Mouse (Mus musculus) neural tube, embryonic 14.5 days (tissue): ENCODE measurements around the gene Piga. TPM values are rescaled to one million over a fixed set of nuclear protein-coding genes. Genes with fewer than 3 reads are reported as not detected.

Experiments
- ATAC-seq: fragments of 200-750 bp; cut with Nextera tagmentation; 2 replicates; pipeline ENCODE4 v1.8.0; 2017; ENCODE audit warnings: low read depth, mild to moderate bottlenecking, moderate TSS enrichment, moderate library complexity
- H3K27ac ChIP-seq: fragments of 300-500 bp; sonication (generic); 2 replicates; pipeline ENCODE4 v1.5.1; 2014; ENCODE audit warnings: low read depth, mild to moderate bottlenecking, control low read depth, low read length, moderate library complexity, mixed read lengths
- H3K27me3 ChIP-seq: fragments of 300-500 bp; sonication (generic); 2 replicates; pipeline ENCODE4 v1.6.1; 2014; ENCODE audit warnings: low read length; ENCODE audit not compliant: control insufficient read depth, insufficient read depth
- H3K36me3 ChIP-seq: fragments of 300-500 bp; sonication (generic); 2 replicates; pipeline ENCODE4 v1.6.1; 2014; ENCODE audit warnings: low read length, mixed read lengths; ENCODE audit not compliant: control insufficient read depth, insufficient read depth
- H3K4me1 ChIP-seq: fragments of 300-500 bp; sonication (generic); 2 replicates; pipeline ENCODE4 v1.6.1; 2014; ENCODE audit warnings: low read length; ENCODE audit not compliant: control insufficient read depth, insufficient read depth
- H3K4me2 ChIP-seq: fragments of 300-500 bp; sonication (generic); 2 replicates; pipeline ENCODE4 v1.6.1; 2014; ENCODE audit warnings: mild to moderate bottlenecking, low read depth, low read length, control low read depth
- H3K4me3 ChIP-seq: fragments of 300-500 bp; sonication (generic); 2 replicates; pipeline ENCODE4 v1.5.1; 2014; ENCODE audit warnings: low read depth, low read length, control low read depth, mixed read lengths
- H3K9ac ChIP-seq: fragments of 300-500 bp; sonication (generic); replicated peaks from 2 replicates; pipeline ENCODE4 v1.6.1; 2014; ENCODE audit warnings: low read depth, mild to moderate bottlenecking, control low read depth, low read length, mixed read lengths
- H3K9me3 ChIP-seq: fragments of 300-500 bp; sonication (generic); 2 replicates; pipeline ENCODE4 v1.6.1; 2016; ENCODE audit warnings: low read length; ENCODE audit not compliant: control insufficient read depth
- WGBS: fragments of 180-500 bp; shearing (Covaris S2); extraction: QIAGEN DNeasy Blood & Tissue Kit; methylation state at CpG from one replicate; pipeline ENCODE4 v1.1.7; 2014; 5-methylcytosine and 5-hydroxymethylcytosine counted together
- polyA plus RNA-seq: library from polyadenylated mRNA; unstranded; fragments of >200 nt; fragmentation: Nextera tagmentation; extraction: Ambion mirVana; gene quantifications from 2 replicates; pipeline ENCODE4 v1.2.1, GENCODE M21; 2014

Gene Piga
- polyA plus RNA-seq, 1 experiment from 2014 or later: 4.4 TPM

DNA sequence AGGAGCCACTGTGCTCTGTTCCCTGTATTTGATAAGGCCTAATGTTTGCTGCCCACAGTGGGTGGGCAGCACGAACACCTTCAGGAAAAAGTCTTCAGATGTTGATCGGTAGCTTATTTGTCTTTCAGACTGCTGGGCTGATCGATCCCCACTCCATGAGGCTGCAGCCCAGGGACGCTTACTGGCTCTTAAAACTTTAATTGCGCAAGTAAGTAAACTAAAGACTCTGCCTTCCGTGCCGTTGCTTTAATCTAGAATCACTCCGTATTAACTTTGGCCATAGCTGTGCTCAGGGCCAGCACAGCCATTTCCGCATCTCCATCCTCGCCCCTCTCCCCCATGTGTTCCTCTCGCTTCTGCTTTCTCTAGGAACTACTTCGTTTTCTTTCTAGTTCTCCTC lies 26.0 kb downstream of the Piga start:
- Histone ChIP-seq H3K36me3 (no peaks in the 10 kb centered on the region), H3K9me3 (no peaks in the 10 kb centered on the region), H3K9ac (no peak overlapping the region), H3K4me3 (no peak overlapping the region), H3K27ac (no peak overlapping the region), H3K27me3 (no peaks in the 10 kb centered on the region), H3K4me1 (no peaks in the 10 kb centered on the region), H3K4me2 (no peak overlapping the region)
- WGBS: 90% methylated on average over 12 of the region's 12 CpGs
- ATAC-seq: no peak

DNA sequence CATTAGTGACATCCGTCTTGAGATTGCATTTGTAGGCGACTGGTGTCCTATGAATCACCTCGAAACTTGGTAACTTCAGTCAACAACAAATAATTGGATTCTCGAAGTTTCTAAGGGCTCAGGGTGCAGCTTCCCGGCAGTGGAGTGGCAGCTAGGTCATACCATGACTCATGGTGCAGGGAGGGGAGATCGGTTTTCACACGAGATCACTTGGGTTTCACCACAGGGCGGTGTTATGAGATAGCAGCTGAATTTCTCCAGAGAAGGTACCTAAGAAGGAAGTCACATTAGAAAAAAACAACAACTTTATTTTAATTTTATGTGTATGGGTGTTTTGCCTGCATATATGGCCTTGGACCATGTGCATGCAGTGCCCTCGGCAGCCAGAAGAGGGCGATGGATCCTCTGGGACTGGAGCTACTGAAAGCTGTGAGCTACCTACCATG lies 26.5 kb downstream of the Piga start:
- WGBS: 89% methylated on average over 10 of the region's 10 CpGs
- H3K27ac ChIP-seq: no peak overlapping the region
- no peaks in the 10 kb centered on the region for H3K27me3 ChIP-seq
- no peak overlapping the region for H3K4me3 ChIP-seq
- no peak for ATAC-seq
- no peak overlapping the region for H3K4me2 ChIP-seq
- no peak overlapping the region for H3K9ac ChIP-seq
- no peaks in the 10 kb centered on the region for H3K4me1 ChIP-seq
- H3K36me3 ChIP-seq: no peaks in the 10 kb centered on the region
- H3K9me3 ChIP-seq: no peaks in the 10 kb centered on the region

DNA sequence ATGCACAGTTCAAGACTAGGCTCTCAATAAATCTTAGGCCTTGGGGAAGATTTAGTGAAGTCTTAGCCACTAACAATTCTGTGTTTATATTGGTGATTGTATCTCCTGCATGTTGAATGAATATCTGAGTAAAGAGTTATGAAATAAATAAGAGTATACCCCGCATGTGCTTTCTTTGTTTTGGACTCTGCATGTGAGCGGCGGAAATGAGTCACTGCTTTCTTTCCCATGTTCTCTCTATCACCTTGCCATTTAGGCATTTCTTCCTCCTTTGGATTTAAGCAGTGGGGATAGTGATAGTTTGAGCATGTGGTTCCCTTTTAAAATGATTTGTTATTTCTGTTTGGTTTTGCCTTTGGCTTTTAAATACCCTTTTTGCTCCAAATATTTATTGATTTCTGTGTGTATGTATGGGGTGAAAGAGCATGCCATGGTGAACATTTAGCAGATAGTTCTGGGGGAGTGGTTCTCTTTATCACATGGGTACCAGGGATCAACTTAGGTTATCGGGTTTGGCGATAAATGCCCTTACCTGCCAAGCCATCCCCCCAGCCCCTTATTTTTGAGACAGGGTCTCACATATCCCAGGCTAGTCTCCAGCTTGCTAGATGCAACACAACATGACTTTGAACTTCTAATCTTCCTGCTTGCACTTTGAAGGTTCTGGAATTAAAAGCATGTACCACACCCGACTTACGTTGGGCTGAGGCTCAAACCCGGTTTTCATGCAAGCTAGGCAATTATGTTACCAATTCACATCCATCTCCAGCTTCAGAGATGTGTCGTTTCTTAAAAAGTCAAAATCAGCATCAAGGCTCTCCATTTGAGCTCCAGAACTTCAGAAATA lies 27.5 kb downstream of the Piga start:
- no peaks in the 10 kb centered on the region for H3K36me3 ChIP-seq
- no peak overlapping the region for H3K4me3 ChIP-seq
- no peak overlapping the region for H3K27ac ChIP-seq
- no peak overlapping the region for H3K4me2 ChIP-seq
- no peak overlapping the region for H3K9ac ChIP-seq
- 93% methylated on average over 9 of the region's 9 CpGs for WGBS
- no peaks in the 10 kb centered on the region for H3K9me3 ChIP-seq
- no peak for ATAC-seq
- no peaks in the 10 kb centered on the region for H3K4me1 ChIP-seq
- no peaks in the 10 kb centered on the region for H3K27me3 ChIP-seq

DNA sequence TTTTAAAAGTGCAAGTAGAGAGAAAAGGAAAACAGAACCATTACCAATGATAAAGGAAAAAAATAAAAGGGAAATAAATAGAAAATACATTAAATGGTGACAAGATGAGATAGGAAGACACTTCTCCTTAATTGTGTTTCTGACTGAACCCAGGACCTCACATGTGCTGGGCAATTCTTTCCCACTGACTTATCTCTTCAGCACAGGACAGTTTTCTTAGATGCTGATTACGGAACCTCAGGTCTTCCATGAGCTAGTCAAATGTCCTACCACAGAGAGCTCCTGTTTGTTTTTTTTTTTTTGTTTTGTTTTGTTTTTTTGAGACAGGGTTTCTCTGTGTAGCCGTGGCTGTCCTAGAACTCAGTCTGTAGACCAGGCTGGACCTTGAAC lies 28.1 kb downstream of the Piga start:
- Histone ChIP-seq H3K4me2 (no peak overlapping the region), H3K27me3 (no peaks in the 10 kb centered on the region), H3K27ac (no peak overlapping the region), H3K9me3 (no peaks in the 10 kb centered on the region), H3K9ac (no peak overlapping the region), H3K36me3 (no peaks in the 10 kb centered on the region), H3K4me3 (no peak overlapping the region), H3K4me1 (no peaks in the 10 kb centered on the region)
- 87% methylated on average over 2 of the region's 2 CpGs for WGBS
- no peak for ATAC-seq

DNA sequence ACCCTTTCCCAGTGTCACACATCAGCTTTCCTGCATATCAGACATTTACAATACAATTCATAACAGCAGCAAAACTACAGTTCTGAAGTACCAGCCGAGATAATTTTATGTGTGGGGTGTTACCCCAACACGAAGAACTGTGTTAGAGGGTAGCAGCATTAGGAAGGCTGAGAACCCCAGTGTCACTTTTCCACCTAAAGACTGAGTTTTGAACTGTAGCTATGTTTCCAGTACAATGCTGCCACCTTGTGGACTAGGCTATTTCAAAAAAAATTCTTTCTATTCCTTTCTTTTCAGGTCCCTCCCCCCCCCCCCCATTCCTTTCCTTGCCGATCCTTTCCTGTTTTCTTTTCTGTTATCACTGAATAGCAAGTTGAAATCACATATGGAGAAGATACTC lies 29.6 kb downstream of the Piga start:
- H3K4me2 ChIP-seq: no peak overlapping the region
- no peak overlapping the region for H3K27ac ChIP-seq
- 36% methylated on average over 3 of the region's 3 CpGs for WGBS
- H3K9ac ChIP-seq: no peak overlapping the region
- H3K27me3 ChIP-seq: no peaks in the 10 kb centered on the region
- no peaks in the 10 kb centered on the region for H3K4me1 ChIP-seq
- ATAC-seq: no peak
- H3K4me3 ChIP-seq: no peak overlapping the region
- no peaks in the 10 kb centered on the region for H3K36me3 ChIP-seq
- no peaks in the 10 kb centered on the region for H3K9me3 ChIP-seq

DNA sequence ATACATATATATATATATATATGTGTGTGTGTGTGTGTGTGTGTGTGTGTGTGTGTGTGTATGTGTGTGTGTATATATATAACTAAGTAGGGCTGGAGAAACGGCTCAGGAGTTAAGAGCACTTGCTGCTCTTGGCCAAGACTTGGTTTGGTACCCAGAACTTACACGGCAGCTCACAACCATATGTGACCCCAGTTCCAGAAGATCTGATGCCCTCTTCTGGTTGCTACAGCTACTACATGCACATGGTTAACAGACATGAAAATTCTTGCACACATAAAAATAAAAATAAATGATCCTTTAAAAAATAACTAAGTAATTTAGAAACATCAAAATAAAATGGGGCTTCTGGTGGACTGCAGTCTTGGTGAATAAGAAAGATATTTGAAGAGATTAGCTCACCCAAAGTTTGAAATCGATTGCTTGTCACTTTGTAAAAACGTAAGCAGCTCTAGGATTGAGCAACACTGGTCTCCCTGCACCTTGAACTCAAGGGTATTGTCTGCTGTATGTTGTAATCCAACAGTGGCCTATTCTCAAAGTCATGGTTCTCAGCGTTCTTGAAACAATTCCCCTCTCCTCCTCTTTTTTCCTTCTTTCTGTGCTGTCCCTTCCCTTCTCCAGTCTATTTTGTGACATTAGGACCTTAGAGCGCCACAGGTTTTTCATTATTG lies 39.8 kb downstream of the Piga start:
- Histone ChIP-seq H3K4me3 (no peak overlapping the region), H3K27ac (no peak overlapping the region), H3K4me1 (no peaks in the 10 kb centered on the region), H3K36me3 (no peaks in the 10 kb centered on the region), H3K27me3 (no peaks in the 10 kb centered on the region), H3K9me3 (no peaks in the 10 kb centered on the region), H3K9ac (no peak overlapping the region), H3K4me2 (no peak overlapping the region)
- ATAC-seq: no peak
- WGBS: 82% methylated on average over 6 of the region's 6 CpGs

Other genes with a start within 250 kb of the Piga start
- gene Bmx, start 161.6 kb upstream of the Piga start, polyA plus RNA-seq: 0.37 TPM in 1 of 2 replicates, not detected in the other
- 2.5 and 4.1 TPM in 2 replicates for gene Pir, start 150.4 kb upstream of the Piga start, polyA plus RNA-seq
- gene Vegfd, start 46.4 kb upstream of the Piga start, polyA plus RNA-seq: 0.09 and 0.19 TPM in 2 replicates
- gene Asb11, start 17.2 kb downstream of the Piga start, polyA plus RNA-seq: not detected in 2 replicates
- gene Asb9, start 86.5 kb downstream of the Piga start, polyA plus RNA-seq: not detected in 2 replicates